Mouse (Mus musculus): Measurements from ENCODE around the gene Nav2. TPM values are rescaled to one million over a fixed set of nuclear protein-coding genes. Genes with fewer than 3 reads are reported as not detected.
A peak's percentile ranks its signal among the peaks of the same experiment; 100 is the strongest.

Gene Nav2
- polyA plus RNA-seq, 1 experiment: 38.5 TPM

DNA sequence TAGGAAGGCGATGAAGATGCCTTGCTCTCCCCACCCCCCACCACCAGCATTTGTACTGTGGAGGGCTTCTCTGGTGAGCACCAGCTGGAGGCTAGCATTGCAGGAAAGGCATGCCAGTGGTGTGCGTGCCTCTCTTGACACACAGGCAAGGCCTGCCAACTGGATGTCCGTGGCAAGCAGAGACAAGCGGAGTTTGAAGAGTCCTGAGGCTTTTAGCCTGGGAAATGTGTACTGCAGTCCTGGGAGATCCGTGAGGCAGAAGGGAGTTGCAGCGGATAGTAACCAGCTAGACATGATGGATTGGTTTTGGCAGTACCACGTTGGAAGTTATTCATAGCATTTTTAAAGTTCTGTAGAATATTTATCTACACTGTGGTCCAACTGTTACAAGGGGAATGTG is 405.4 kb downstream of the Nav2 start:
- TF ChIP-seq CTCF (IDR thresholded peaks at IDR 0.05; ENCODE audit: extremely low read depth, insufficient read depth, low read length) (no peak), POLR2A (IDR thresholded peaks at IDR 0.05; ENCODE audit: extremely low read depth, insufficient read depth, low read length) (no peak)
- Histone ChIP-seq H3K4me1 (ENCODE audit: control insufficient read depth, insufficient read depth, low read length) (peaks cover 6% of the 10 kb centered on the region), H3K27ac (ENCODE audit: insufficient read depth, low read length) (no peak overlapping the region), H3K4me3 (ENCODE audit: insufficient read depth, low read length) (no peak overlapping the region)

- no peak for TF ChIP-seq POLR2A (IDR thresholded peaks at IDR 0.05; ENCODE audit: extremely low read depth, insufficient read depth, low read length)
- peaks cover 3% of the 10 kb centered on the region for H3K4me1 ChIP-seq (ENCODE audit: control insufficient read depth, insufficient read depth, low read length)
- no peak overlapping the region for H3K27ac ChIP-seq (ENCODE audit: insufficient read depth, low read length)
- no peak overlapping the region for H3K4me3 ChIP-seq (ENCODE audit: insufficient read depth, low read length)
These were observed 406.5 kb downstream of the Nav2 start for GRCm38 (mm10) chr7:49315033-49315432.

DNA sequence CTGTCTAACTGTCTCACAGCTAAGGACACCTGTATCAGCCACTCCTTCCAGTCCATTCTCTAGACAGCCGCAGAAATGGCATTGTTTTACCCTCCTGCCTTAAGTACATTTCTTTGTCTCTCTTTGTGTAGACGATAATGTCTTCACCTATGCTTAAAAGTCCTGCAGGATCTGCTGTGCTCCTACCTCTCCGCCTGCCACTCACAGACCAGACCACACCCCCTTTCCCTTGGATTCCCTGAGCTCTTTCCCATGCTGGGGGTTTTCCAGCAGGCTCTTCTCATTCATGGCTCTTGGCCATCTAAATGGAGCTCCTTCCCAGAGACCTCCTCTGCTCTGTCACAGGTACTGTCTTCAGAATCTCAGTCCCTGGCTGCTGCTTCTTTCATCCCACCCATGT is 408.1 kb downstream of the Nav2 start:
- Histone ChIP-seq H3K4me3 (ENCODE audit: insufficient read depth, low read length) (no peak overlapping the region), H3K27ac (ENCODE audit: insufficient read depth, low read length) (no peak overlapping the region), H3K4me1 (ENCODE audit: control insufficient read depth, insufficient read depth, low read length) (peaks cover 3% of the 10 kb centered on the region)
- TF ChIP-seq CTCF (IDR thresholded peaks at IDR 0.05; ENCODE audit: extremely low read depth, insufficient read depth, low read length) (no peak), POLR2A (IDR thresholded peaks at IDR 0.05; ENCODE audit: extremely low read depth, insufficient read depth, low read length) (no peak)

- Histone ChIP-seq H3K4me1 (ENCODE audit: control insufficient read depth, insufficient read depth, low read length) (peaks cover 3% of the 10 kb centered on the region), H3K4me3 (ENCODE audit: insufficient read depth, low read length) (no peak overlapping the region), H3K27ac (ENCODE audit: insufficient read depth, low read length) (no peak overlapping the region)
- TF ChIP-seq CTCF (IDR thresholded peaks at IDR 0.05; ENCODE audit: extremely low read depth, insufficient read depth, low read length) (no peak), POLR2A (IDR thresholded peaks at IDR 0.05; ENCODE audit: extremely low read depth, insufficient read depth, low read length) (no peak)
These were observed 409.8 kb downstream of the Nav2 start for GRCm38 (mm10) chr7:49318183-49318897.

GRCm38 (mm10) chr7:49318898-49319293 is 410.4 kb downstream of the Nav2 start:
- no peak for TF ChIP-seq CTCF (IDR thresholded peaks at IDR 0.05; ENCODE audit: extremely low read depth, insufficient read depth, low read length)
- no peak for TF ChIP-seq POLR2A (IDR thresholded peaks at IDR 0.05; ENCODE audit: extremely low read depth, insufficient read depth, low read length)
- Histone ChIP-seq H3K27ac (ENCODE audit: insufficient read depth, low read length) (no peak overlapping the region), H3K4me3 (ENCODE audit: insufficient read depth, low read length) (no peak overlapping the region), H3K4me1 (ENCODE audit: control insufficient read depth, insufficient read depth, low read length) (peaks cover 2% of the 10 kb centered on the region)

GRCm38 (mm10) chr7:49319981-49320380 is 411.5 kb downstream of the Nav2 start:
- no peak overlapping the region for H3K27ac ChIP-seq (ENCODE audit: insufficient read depth, low read length)
- peaks cover 2% of the 10 kb centered on the region; the same call in 1 of the 2 replicates for H3K4me1 ChIP-seq (ENCODE audit: control insufficient read depth, insufficient read depth, low read length)
- H3K4me3 ChIP-seq (ENCODE audit: insufficient read depth, low read length): no peak overlapping the region
- TF ChIP-seq POLR2A (IDR thresholded peaks at IDR 0.05; ENCODE audit: extremely low read depth, insufficient read depth, low read length) (no peak), CTCF (IDR thresholded peaks at IDR 0.05; ENCODE audit: extremely low read depth, insufficient read depth, low read length) (no peak)

GRCm38 (mm10) chr7:49321124-49321531 is 412.6 kb downstream of the Nav2 start:
- Histone ChIP-seq H3K4me1 (ENCODE audit: control insufficient read depth, insufficient read depth, low read length) (peaks cover 5% of the 10 kb centered on the region; the same call in 1 of the 2 replicates), H3K4me3 (ENCODE audit: insufficient read depth, low read length) (no peak overlapping the region), H3K27ac (ENCODE audit: insufficient read depth, low read length) (no peak overlapping the region)
- TF ChIP-seq CTCF (IDR thresholded peaks at IDR 0.05; ENCODE audit: extremely low read depth, insufficient read depth, low read length) (no peak), POLR2A (IDR thresholded peaks at IDR 0.05; ENCODE audit: extremely low read depth, insufficient read depth, low read length) (no peak)

DNA sequence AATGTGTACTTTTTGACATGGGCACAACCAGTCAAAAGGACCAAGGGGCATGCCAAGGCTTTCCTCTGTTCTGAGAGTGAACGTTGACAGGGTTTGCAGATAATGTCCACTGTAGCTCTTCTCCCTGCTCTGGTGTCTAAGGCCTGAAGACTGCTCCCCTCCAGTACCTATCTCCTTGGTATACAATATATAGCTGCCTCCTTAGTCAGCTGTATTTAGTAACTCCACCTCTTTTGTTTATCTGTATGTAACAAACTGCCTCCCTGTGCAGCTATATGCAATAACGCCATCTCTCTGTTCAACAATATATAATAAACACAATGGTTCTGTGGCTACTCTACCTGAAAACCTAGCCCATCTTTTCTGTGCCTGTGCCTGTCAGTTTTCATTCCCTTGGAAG is 413.7 kb downstream of the Nav2 start:
- H3K27ac ChIP-seq (ENCODE audit: insufficient read depth, low read length): no peak overlapping the region
- H3K4me3 ChIP-seq (ENCODE audit: insufficient read depth, low read length): no peak overlapping the region
- peaks cover 5% of the 10 kb centered on the region for H3K4me1 ChIP-seq (ENCODE audit: control insufficient read depth, insufficient read depth, low read length)
- TF ChIP-seq POLR2A (IDR thresholded peaks at IDR 0.05; ENCODE audit: extremely low read depth, insufficient read depth, low read length) (no peak), CTCF (IDR thresholded peaks at IDR 0.05; ENCODE audit: extremely low read depth, insufficient read depth, low read length) (no peak)

GRCm38 (mm10) chr7:49324575-49324974 is 416.1 kb downstream of the Nav2 start:
- H3K4me3 ChIP-seq (ENCODE audit: insufficient read depth, low read length): no peak overlapping the region
- H3K4me1 ChIP-seq (ENCODE audit: control insufficient read depth, insufficient read depth, low read length): peaks cover 7% of the 10 kb centered on the region
- no peak overlapping the region for H3K27ac ChIP-seq (ENCODE audit: insufficient read depth, low read length)
- TF ChIP-seq POLR2A (IDR thresholded peaks at IDR 0.05; ENCODE audit: extremely low read depth, insufficient read depth, low read length) (no peak), CTCF (IDR thresholded peaks at IDR 0.05; ENCODE audit: extremely low read depth, insufficient read depth, low read length) (peak; percentile 23; the same call in 1 of the 2 replicates)

- Histone ChIP-seq H3K27ac (ENCODE audit: insufficient read depth, low read length) (no peak overlapping the region), H3K4me1 (ENCODE audit: control insufficient read depth, insufficient read depth, low read length) (peaks cover 7% of the 10 kb centered on the region), H3K4me3 (ENCODE audit: insufficient read depth, low read length) (no peak overlapping the region)
- TF ChIP-seq POLR2A (IDR thresholded peaks at IDR 0.05; ENCODE audit: extremely low read depth, insufficient read depth, low read length): no peak
- no peak for TF ChIP-seq CTCF (IDR thresholded peaks at IDR 0.05; ENCODE audit: extremely low read depth, insufficient read depth, low read length)
These were observed 417.7 kb downstream of the Nav2 start for GRCm38 (mm10) chr7:49326136-49326722.

Data from cortical plate, adult 2 months (tissue).